Mouse (Mus musculus): ENCODE results near the gene Catsperg2.

GRCm38 (mm10) chr7:29681868-29682267 is 45.0 kb downstream of the Catsperg2 start:
- TF ChIP-seq EP300 (IDR thresholded peaks at IDR 0.05; ENCODE audit: insufficient read depth, low read depth, low read length) (no peak), CTCF (IDR thresholded peaks at IDR 0.05; ENCODE audit: low read depth, low read length) (no peak)

Data from ES-Bruce4 (cell line).